Mouse (Mus musculus) spleen, postnatal 36 days (tissue): ENCODE measurements around the gene Dcbld1.
"Not testable (repeated sequence)": the region's sequence is repeated elsewhere in the genome, so short reads cannot be mapped to it uniquely, and the experiment has no call there.

Experiments used
- DNase-seq, 2 experiments: peaks; one replicate each; pipeline ENCODE4 v3.0.0; 2022; ENCODE audit warnings: low spot score in 2 of 2, mixed read lengths in 1 of 2

Dcbld1 gene

GRCm38 (mm10) chr10:52260209-52260608 lies 26.8 kb downstream of the Dcbld1 start:
- no peak for DNase-seq

GRCm38 (mm10) chr10:52264162-52264561 lies 30.7 kb downstream of the Dcbld1 start:
- DNase-seq: no peak

GRCm38 (mm10) chr10:52268879-52269278 lies 35.5 kb downstream of the Dcbld1 start:
- DNase-seq: no peak

- no peak for DNase-seq
Measured at GRCm38 (mm10) chr10:52271385-52271784, 38.0 kb downstream of the Dcbld1 start.

- no peak for DNase-seq
Measured at GRCm38 (mm10) chr10:52273012-52273411, 39.6 kb downstream of the Dcbld1 start.

- no peak for DNase-seq
Measured at GRCm38 (mm10) chr10:52274001-52274909, 40.8 kb downstream of the Dcbld1 start.

- DNase-seq: no peak
Measured at GRCm38 (mm10) chr10:52274910-52275604, 41.6 kb downstream of the Dcbld1 start.

- DNase-seq: no peak
Measured at GRCm38 (mm10) chr10:52276579-52276978, 43.2 kb downstream of the Dcbld1 start.

- not testable (repeated sequence) for DNase-seq
Measured at GRCm38 (mm10) chr10:52277564-52277963, 44.1 kb downstream of the Dcbld1 start.

- no peak for DNase-seq
Measured at GRCm38 (mm10) chr10:52278011-52278434, 44.6 kb downstream of the Dcbld1 start.

- no peak for DNase-seq
Measured at GRCm38 (mm10) chr10:52278866-52279265, 45.4 kb downstream of the Dcbld1 start.

GRCm38 (mm10) chr10:52279876-52280275 lies 46.5 kb downstream of the Dcbld1 start:
- no peak for DNase-seq

- no peak for DNase-seq
Measured at GRCm38 (mm10) chr10:52280623-52281022, 47.2 kb downstream of the Dcbld1 start.

- DNase-seq: no peak
Measured at GRCm38 (mm10) chr10:52281337-52281736, 47.9 kb downstream of the Dcbld1 start.

- no peak for DNase-seq
Measured at GRCm38 (mm10) chr10:52284578-52284977, 51.2 kb downstream of the Dcbld1 start.

- DNase-seq: no peak
Measured at GRCm38 (mm10) chr10:52287852-52288533, 54.6 kb downstream of the Dcbld1 start.

GRCm38 (mm10) chr10:52289261-52289660 lies 55.8 kb downstream of the Dcbld1 start:
- DNase-seq: no peak

GRCm38 (mm10) chr10:52292391-52292790 lies 59.0 kb downstream of the Dcbld1 start:
- DNase-seq: not testable (repeated sequence)

GRCm38 (mm10) chr10:52293921-52294577 lies 60.6 kb downstream of the Dcbld1 start:
- no peak for DNase-seq

GRCm38 (mm10) chr10:52295934-52296333 lies 62.5 kb downstream of the Dcbld1 start:
- no peak for DNase-seq

GRCm38 (mm10) chr10:52298568-52298967 lies 65.1 kb downstream of the Dcbld1 start:
- not testable (repeated sequence) for DNase-seq

GRCm38 (mm10) chr10:52301766-52302165 lies 68.3 kb downstream of the Dcbld1 start:
- no peak for DNase-seq
